In the genomic region with DNA sequence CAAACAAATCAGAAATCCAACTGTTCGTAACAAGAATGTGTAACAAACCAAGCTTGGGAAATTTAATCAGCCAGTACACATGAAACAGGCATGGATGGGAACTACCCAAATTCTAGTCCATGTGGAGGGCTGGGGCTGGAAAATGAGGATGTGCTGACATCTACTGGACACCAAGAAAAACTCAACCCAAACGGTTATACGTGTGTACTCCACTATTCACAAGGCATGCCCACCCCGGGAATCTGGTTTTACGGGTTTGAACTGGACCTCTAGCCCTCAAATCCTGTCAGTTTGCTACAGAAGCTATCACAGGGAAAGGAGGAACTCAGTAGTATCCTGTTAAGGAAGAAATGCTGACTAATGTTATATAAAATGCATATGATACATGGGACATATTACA, we compare ENCODE assay signal across 9 mouse cellular contexts. TPM values are rescaled to one million over a fixed set of nuclear protein-coding genes. Genes with fewer than 3 reads are reported as not detected.
DNase-seq lines count a peak whose midpoint lies in the region; ATAC-seq and TF ChIP-seq lines count a peak whose summit lies in the region.
"Had no signal": no experiment of that assay in that cellular context is flagged by ENCODE, and none has a peak within 500 bp of the region (broad histone marks: within the 10 kb centered on the region; RNA-seq: fewer than 3 reads in every experiment).

No protein-coding gene starts in this region.

- H3K27me3 ChIP-seq in MEL (ENCODE audit: control insufficient read depth in 1 of 2, insufficient read depth in 2 of 2, low read length in 2 of 2) = peaks cover 16 to 22% of the 10 kb centered on the region in 2 experiments
- H3K27me3 ChIP-seq in hindbrain, embryonic 10.5 days (ENCODE audit: insufficient read depth, poor library complexity, severe bottlenecking) = 0 out of 2 replicates have a peak, but pooled peaks cover 4% of the 10 kb centered on the region
- H3K27me3 ChIP-seq in lung, embryonic 15.5 days = peaks cover 2% of the 10 kb centered on the region; the same call in 1 of the 2 replicates

- H3K27ac ChIP-seq in MEL (ENCODE audit: control insufficient read depth, low read depth, low read length) = no peak overlapping the region
- no peak overlapping the region for H3K27ac ChIP-seq in hindbrain, embryonic 10.5 days
- no peak overlapping the region for H3K27ac ChIP-seq in lung, embryonic 15.5 days

- no peaks in the 10 kb centered on the region for H3K36me3 ChIP-seq in MEL (ENCODE audit: control insufficient read depth in 1 of 2, insufficient read depth in 2 of 2, low read length in 2 of 2)
- no peaks in the 10 kb centered on the region for H3K36me3 ChIP-seq in hindbrain, embryonic 10.5 days
- H3K36me3 ChIP-seq in lung, embryonic 15.5 days = no peaks in the 10 kb centered on the region

- H3K4me2 ChIP-seq in lung, embryonic 15.5 days = no peak overlapping the region

- no peak for TF ChIP-seq EP300 in MEL (IDR thresholded peaks at IDR 0.05; ENCODE audit: low read depth in 1 of 2, low read length in 2 of 2)

- H3K9ac ChIP-seq in MEL (ENCODE audit: control insufficient read depth, low read depth, low read length, poor library complexity, severe bottlenecking) = no peak overlapping the region
- no peak overlapping the region for H3K9ac ChIP-seq in lung, embryonic 15.5 days

- peak; percentile 83 for DNase-seq in MEL (ENCODE audit: low read depth, low spot score)
- DNase-seq in brain, embryonic 14.5 days (ENCODE audit: low read depth) = peak; percentile 83
- DNase-seq in fibroblast of lung, adult 2 months (ENCODE audit: low read depth) = peak; percentile 54
- DNase-seq in hindbrain, embryonic 10.5 days (ENCODE audit: low spot score) = peak; percentile 47
- DNase-seq in layer of hippocampus, adult 18-20 months (ENCODE audit: low spot score in 2 of 2) = peak; percentile 37 to 74
- peak; percentile 7 for DNase-seq in ovary, postnatal 10 days (ENCODE audit: low spot score)
- peak; percentile 46 to 59 for DNase-seq in urinary bladder, postnatal 36 days (ENCODE audit: low spot score in 2 of 2)

- 15% methylated on average over 5 of the region's 5 CpGs for WGBS in hindbrain, embryonic 10.5 days
- WGBS in lung, embryonic 15.5 days = 4% methylated on average over 5 of the region's 5 CpGs

- TF ChIP-seq RAD21 in MEL (IDR thresholded peaks at IDR 0.05; ENCODE audit: low read depth, low read length) = peak; percentile 98

- ATAC-seq in lung, embryonic 15.5 days (ENCODE audit: borderline replicate concordance, extremely low read depth, low FRiP score, low TSS enrichment) = peak; percentile 81

- no peaks in the 10 kb centered on the region for H3K79me2 ChIP-seq in MEL (ENCODE audit: control insufficient read depth, insufficient read depth, low read length, poor library complexity)

- H3K4me3 ChIP-seq in MEL (ENCODE audit: control insufficient read depth in 1 of 2, insufficient read depth in 1 of 2, low read depth in 2 of 2, low read length in 2 of 2) = no peak overlapping the region
- no peak overlapping the region for H3K4me3 ChIP-seq in hindbrain, embryonic 10.5 days
- H3K4me3 ChIP-seq in lung, embryonic 15.5 days = no peak overlapping the region
- H3K4me3 ChIP-seq: megakaryocyte, embryonic 14.5 days had no signal

- H3K9me3 ChIP-seq in MEL (replicated peaks; ENCODE audit: insufficient read depth, low read length) = no peaks in the 10 kb centered on the region
- H3K9me3 ChIP-seq in hindbrain, embryonic 10.5 days = no peaks in the 10 kb centered on the region
- H3K9me3 ChIP-seq in lung, embryonic 15.5 days = no peaks in the 10 kb centered on the region
- H3K9me3 ChIP-seq: megakaryocyte, embryonic 14.5 days had no signal

- no peaks in the 10 kb centered on the region for H3K4me1 ChIP-seq in MEL (ENCODE audit: control insufficient read depth in 1 of 2, insufficient read depth in 2 of 2, low read length in 2 of 2)
- H3K4me1 ChIP-seq in hindbrain, embryonic 10.5 days (replicated peaks) = no peaks in the 10 kb centered on the region
- 0 out of 2 replicates have a peak, but pooled peaks cover 8% of the 10 kb centered on the region for H3K4me1 ChIP-seq in lung, embryonic 15.5 days
- H3K4me1 ChIP-seq: megakaryocyte, embryonic 14.5 days had no signal

- TF ChIP-seq POLR2A in MEL (IDR thresholded peaks at IDR 0.05; ENCODE audit: control insufficient read depth in 1 of 2, insufficient read depth in 1 of 2, low read depth in 1 of 2, low read length in 2 of 2, poor library complexity in 1 of 2) = no peak
- TF ChIP-seq POLR2A in brain, embryonic 14.5 days (IDR thresholded peaks at IDR 0.05; ENCODE audit: borderline replicate concordance, extremely low read depth, insufficient read depth, insufficient read length, poor library complexity, severe bottlenecking) = no peak

- peak; percentile 76 to 98 (median 77) for TF ChIP-seq CTCF in MEL (IDR thresholded peaks at IDR 0.05 in 2 of 3, conservative IDR thresholded peaks at IDR 0.05 in 1 of 3; ENCODE audit: control insufficient read depth in 1 of 3, insufficient read depth in 1 of 3, low read depth in 2 of 3, low read length in 3 of 3, poor library complexity in 1 of 3, severe bottlenecking in 1 of 3)
- peak; percentile 81 for TF ChIP-seq CTCF in brain, embryonic 14.5 days (IDR thresholded peaks at IDR 0.05; ENCODE audit: borderline replicate concordance, extremely low read depth, insufficient read depth, insufficient read length)

TF ChIP-seq in MEL, 35 proteins besides CTCF, POLR2A, EP300 and RAD21:
- TF ChIP-seq ZC3H11A (IDR thresholded peaks at IDR 0.05; ENCODE audit: low read depth, low read length) = peak; percentile 91
- peak; percentile 92 for TF ChIP-seq MYC (IDR thresholded peaks at IDR 0.05; ENCODE audit: low read depth, low read length)
- peak; percentile 27; the same call in 1 of the 2 replicates for TF ChIP-seq SIN3A (IDR thresholded peaks at IDR 0.05; ENCODE audit: low read length)
- TF ChIP-seq JUND (IDR thresholded peaks at IDR 0.05; ENCODE audit: low read depth, low read length) = no peak
- TF ChIP-seq MAX (IDR thresholded peaks at IDR 0.05; ENCODE audit: low read length) = peak; percentile 67; the same call in 1 of the 2 replicates
- TF ChIP-seq NELFE (IDR thresholded peaks at IDR 0.05; ENCODE audit: low read depth, low read length) = no peak
- TF ChIP-seq SMC3 (IDR thresholded peaks at IDR 0.05; ENCODE audit: low read depth, low read length) = peak; percentile 95

RNA-seq across cellular contexts. Expression of a gene that starts 24.3 kb away (rescaled TPM):
- 3.9 and 6.2 TPM in 2 replicates for total RNA-seq in MEL (2012; rRNA removed)
- polyA plus RNA-seq in MEL (2012; ENCODE audit: insufficient read depth in 1 of 2, insufficient read length in 2 of 2, low read depth in 1 of 2, low replicate concordance in 2 of 2, missing spikeins in 1 of 2) = 1 to 10 TPM in 1 of 2 experiments, not detected in 1; 6.3 TPM
- 0.05 and 0.15 TPM in 2 replicates for polyA plus RNA-seq in brain, embryonic 14.5 days (2012; rRNA removed)
- polyA plus RNA-seq in hindbrain, embryonic 10.5 days (2016; fragmentation: Nextera tagmentation; extraction: Ambion mirVana) = 0.22 and 0.42 TPM in 2 replicates
- total RNA-seq in layer of hippocampus, adult 18-20 months (2021) = not detected
- polyA plus RNA-seq in lung, embryonic 15.5 days (2015; fragmentation: Nextera tagmentation; extraction: Ambion mirVana) = 1.9 and 2.5 TPM in 2 replicates

RNA-seq across cellular contexts. Expression of a gene that starts 31.5 kb away (rescaled TPM):
- 0.03 and 0.04 TPM in 2 replicates for total RNA-seq in MEL (2012; rRNA removed)
- under 1 TPM in 1 of 2 experiments, not detected in 1; 0.01 TPM for polyA plus RNA-seq in MEL (2012; ENCODE audit: insufficient read depth in 1 of 2, insufficient read length in 2 of 2, low read depth in 1 of 2, low replicate concordance in 2 of 2, missing spikeins in 1 of 2)
- polyA plus RNA-seq in brain, embryonic 14.5 days (2012; rRNA removed) = 21.3 and 23.9 TPM in 2 replicates
- polyA plus RNA-seq in hindbrain, embryonic 10.5 days (2016; fragmentation: Nextera tagmentation; extraction: Ambion mirVana) = 2.9 and 3.2 TPM in 2 replicates
- 10 to 100 TPM; 40.1 to 40.8 TPM for total RNA-seq in layer of hippocampus, adult 18-20 months (2021)
- polyA plus RNA-seq in lung, embryonic 15.5 days (2015; fragmentation: Nextera tagmentation; extraction: Ambion mirVana) = 14.0 TPM in 2 replicates

Comparison
In these comparisons a context has a peak if more than half of its experiments do, and no peak if none do; other contexts are left out.
1. DNase-seq: peak in every context shown above with its lines; median percentile 83 in MEL; 83 in brain, embryonic 14.5 days; 56 in layer of hippocampus, adult 18-20 months; 54 in fibroblast of lung, adult 2 months; 52 in urinary bladder, postnatal 36 days; 47 in hindbrain, embryonic 10.5 days; 7 in ovary, postnatal 10 days.